In genomic region chr1:131075098-131075791, GRCm38 (mm10) we compare ENCODE assay signal across 14 mouse cellular contexts. TPM values are rescaled to one million over a fixed set of nuclear protein-coding genes. Genes with fewer than 3 reads are reported as not detected.
DNase-seq lines count a peak whose midpoint lies in the region; ATAC-seq lines count a peak whose summit lies in the region.
"Had no signal": no experiment of that assay in that cellular context is flagged by ENCODE, and none has a peak within 500 bp of the region (broad histone marks: within the 10 kb centered on the region; RNA-seq: fewer than 3 reads in every experiment).

No protein-coding gene starts in this region.

- 0 out of 2 replicates have a peak, but pooled peaks cover 3% of the 10 kb centered on the region for H3K36me3 ChIP-seq in heart, embryonic 13.5 days
- H3K36me3 ChIP-seq in megakaryocyte, embryonic 14.5 days (replicated peaks; ENCODE audit: low read length) = peaks cover 54% of the 10 kb centered on the region
- H3K36me3 ChIP-seq in hindbrain, embryonic 16.5 days (ENCODE audit: control insufficient read depth, insufficient read depth, low read length) = no peaks in the 10 kb centered on the region
- H3K36me3 ChIP-seq in midbrain, embryonic 15.5 days (replicated peaks) = no peaks in the 10 kb centered on the region
- H3K36me3 ChIP-seq: G1E had no signal

- H3K27me3 ChIP-seq in heart, embryonic 13.5 days (replicated peaks) = no peaks in the 10 kb centered on the region
- no peaks in the 10 kb centered on the region for H3K27me3 ChIP-seq in megakaryocyte, embryonic 14.5 days (replicated peaks)
- no peaks in the 10 kb centered on the region for H3K27me3 ChIP-seq in hindbrain, embryonic 16.5 days (replicated peaks; ENCODE audit: control insufficient read depth, insufficient read depth, low read length)
- no peaks in the 10 kb centered on the region for H3K27me3 ChIP-seq in midbrain, embryonic 15.5 days (replicated peaks)

- WGBS in heart, embryonic 13.5 days = 73% methylated on average over 7 of the region's 7 CpGs
- WGBS in hindbrain, embryonic 16.5 days = 79% methylated on average over 7 of the region's 7 CpGs
- 82% methylated on average over 7 of the region's 7 CpGs for WGBS in midbrain, embryonic 15.5 days

- H3K4me1 ChIP-seq in heart, embryonic 13.5 days = peaks cover 99% of the 10 kb centered on the region
- peaks cover 100% of the 10 kb centered on the region for H3K4me1 ChIP-seq in megakaryocyte, embryonic 14.5 days
- H3K4me1 ChIP-seq in hindbrain, embryonic 16.5 days (ENCODE audit: control insufficient read depth, insufficient read depth, low read depth, low read length) = peaks cover 41% of the 10 kb centered on the region
- peaks cover 50% of the 10 kb centered on the region for H3K4me1 ChIP-seq in midbrain, embryonic 15.5 days

- no peak overlapping the region for H3K9ac ChIP-seq in heart, embryonic 13.5 days
- H3K9ac ChIP-seq in hindbrain, embryonic 16.5 days (ENCODE audit: low read depth, low read length) = no peak overlapping the region
- no peak overlapping the region for H3K9ac ChIP-seq in midbrain, embryonic 15.5 days

- peak overlapping the region; percentile 84 for H3K27ac ChIP-seq in heart, embryonic 13.5 days (replicated peaks)
- peak overlapping the region; percentile 3; the same call in 1 of the 2 replicates for H3K27ac ChIP-seq in hindbrain, embryonic 16.5 days (ENCODE audit: low read depth, low read length)
- H3K27ac ChIP-seq in midbrain, embryonic 15.5 days = peak overlapping the region; percentile 43; the same call in 1 of the 2 replicates

- intact Hi-C loops in heart, postnatal 25 days (cut with DNase I) = no loop called here

- H3K4me3 ChIP-seq in heart, embryonic 13.5 days = no peak overlapping the region
- H3K4me3 ChIP-seq in megakaryocyte, embryonic 14.5 days (replicated peaks) = peak overlapping the region; percentile 44
- H3K4me3 ChIP-seq in hindbrain, embryonic 16.5 days (ENCODE audit: low read length) = no peak overlapping the region
- no peak overlapping the region for H3K4me3 ChIP-seq in midbrain, embryonic 15.5 days

- peak overlapping the region; percentile 54 for H3K4me2 ChIP-seq in heart, embryonic 13.5 days
- H3K4me2 ChIP-seq in hindbrain, embryonic 16.5 days (ENCODE audit: low read length) = no peak overlapping the region
- H3K4me2 ChIP-seq in midbrain, embryonic 15.5 days = no peak overlapping the region

- no peak for DNase-seq in heart, postnatal 25 days (ENCODE audit: low spot score)
- no peak for DNase-seq in cerebellum, adult 9-10 months
- DNase-seq: kidney, adult 8-10 months; lung, postnatal 4 days had no signal

- ATAC-seq in heart, embryonic 13.5 days (ENCODE audit: extremely low read depth, insufficient number of reproducible peaks, low FRiP score, low TSS enrichment) = no peak
- no peak for ATAC-seq in megakaryocyte, adult 5-6 weeks (ENCODE audit: poor library complexity, severe bottlenecking)
- no peak for ATAC-seq in hindbrain, embryonic 16.5 days
- ATAC-seq in midbrain, embryonic 15.5 days (replicated peaks) = no peak
- ATAC-seq in megakaryocyte-erythroid progenitor cell, adult 5-6 weeks (replicated peaks; ENCODE audit: low FRiP score, low TSS enrichment, poor library complexity, severe bottlenecking) = no peak

- no peaks in the 10 kb centered on the region for H3K9me3 ChIP-seq in heart, embryonic 13.5 days
- H3K9me3 ChIP-seq in megakaryocyte, embryonic 14.5 days = peaks cover 5% of the 10 kb centered on the region; the same call in 1 of the 2 replicates
- H3K9me3 ChIP-seq in hindbrain, embryonic 16.5 days (ENCODE audit: control insufficient read depth, low read length) = no peaks in the 10 kb centered on the region
- H3K9me3 ChIP-seq in midbrain, embryonic 15.5 days = no peaks in the 10 kb centered on the region

RNA-seq across cellular contexts. Expression of gene Mapkapk2, which starts 22.4 kb away (rescaled TPM):
- 60.0 and 62.0 TPM in 2 replicates for polyA plus RNA-seq in heart, embryonic 13.5 days (2015; fragmentation: Nextera tagmentation; extraction: Ambion mirVana)
- 100 to 1,000 TPM; 264 to 283 TPM for total RNA-seq in heart, postnatal 25 days (2021)
- polyA plus RNA-seq in megakaryocyte, embryonic 14.5 days (2012; ENCODE audit: insufficient read depth, low replicate concordance) = 178 and 286 TPM in 2 replicates
- total RNA-seq in megakaryocyte, adult 5-6 weeks (2015) = 210 and 215 TPM in 2 replicates
- total RNA-seq in megakaryocyte, adult 5-6 weeks (2017) = 210 and 216 TPM in 2 replicates
- polyA plus RNA-seq in hindbrain, embryonic 16.5 days (2015; fragmentation: Nextera tagmentation; extraction: Ambion mirVana) = 9.1 and 15.7 TPM in 2 replicates
- polyA plus RNA-seq in midbrain, embryonic 15.5 days (2015; fragmentation: Nextera tagmentation; extraction: Ambion mirVana) = 17.9 and 22.2 TPM in 2 replicates
- total RNA-seq in megakaryocyte-erythroid progenitor cell, adult 5-6 weeks (2014; fragmentation: Nextera tagmentation) = 43.1 and 46.2 TPM in 2 replicates
- total RNA-seq in megakaryocyte-erythroid progenitor cell, adult 5-6 weeks (2017) = 37.1 and 42.6 TPM in 2 replicates

RNA-seq across cellular contexts. Expression of gene Il10, which starts 55.6 kb away (rescaled TPM):
- not detected in 2 replicates for polyA plus RNA-seq in heart, embryonic 13.5 days (2015; fragmentation: Nextera tagmentation; extraction: Ambion mirVana)
- not detected for total RNA-seq in heart, postnatal 25 days (2021)
- not detected in 2 replicates for polyA plus RNA-seq in megakaryocyte, embryonic 14.5 days (2012; ENCODE audit: insufficient read depth, low replicate concordance)
- not detected in 2 replicates for total RNA-seq in megakaryocyte, adult 5-6 weeks (2015)
- total RNA-seq in megakaryocyte, adult 5-6 weeks (2017) = 0.49 TPM in 1 of 2 replicates, not detected in the other
- polyA plus RNA-seq in hindbrain, embryonic 16.5 days (2015; fragmentation: Nextera tagmentation; extraction: Ambion mirVana) = 0.16 TPM in 1 of 2 replicates, not detected in the other
- not detected in 2 replicates for polyA plus RNA-seq in midbrain, embryonic 15.5 days (2015; fragmentation: Nextera tagmentation; extraction: Ambion mirVana)
- not detected in 2 replicates for total RNA-seq in megakaryocyte-erythroid progenitor cell, adult 5-6 weeks (2014; fragmentation: Nextera tagmentation)
- total RNA-seq in megakaryocyte-erythroid progenitor cell, adult 5-6 weeks (2017) = not detected in 2 replicates
- total RNA-seq: adrenal gland, postnatal 36 days; G1E; granulocyte monocyte progenitor cell, adult 5-6 weeks had no signal
- polyA plus RNA-seq: embryonic facial prominence, embryonic 14.5 days; G1E had no signal

Comparison
In these comparisons a context has a peak if more than half of its experiments do, and no peak if none do; other contexts are left out.
1. H3K27ac ChIP-seq: peak in every context shown above with its lines; median percentile 84 in heart, embryonic 13.5 days; 43 in midbrain, embryonic 15.5 days; 3 in hindbrain, embryonic 16.5 days.